24 mouse cellular contexts compared by ENCODE assay signal in genomic region chr13:12494750-12495149, GRCm38 (mm10). TPM values are rescaled to one million over a fixed set of nuclear protein-coding genes. Genes with fewer than 3 reads are reported as not detected.
"Had no signal": no experiment of that assay in that cellular context is flagged by ENCODE, and none has a peak within 500 bp of the region (broad histone marks: within the 10 kb centered on the region; RNA-seq: fewer than 3 reads in every experiment).

No protein-coding gene starts in this region.

- ATAC-seq: inflammation-experienced regulatory T-cells, adult 6 months; intestine, embryonic 16.5 days; liver, embryonic 12.5 days; midbrain, embryonic 13.5 days; midbrain, embryonic 16.5 days had no signal

- H3K27ac ChIP-seq: layer of hippocampus, adult 2 months; limb, embryonic 10.5 days; limb, embryonic 13.5 days; liver, embryonic 12.5 days; liver, embryonic 15.5 days; lung, embryonic 15.5 days; midbrain, embryonic 10.5 days; midbrain, embryonic 13.5 days; neural tube, embryonic 13.5 days had no signal

- H3K27me3 ChIP-seq: limb, embryonic 13.5 days; liver, embryonic 12.5 days; liver, embryonic 15.5 days; lung, embryonic 15.5 days; midbrain, embryonic 13.5 days; neural tube, embryonic 13.5 days had no signal

- H3K9me3 ChIP-seq: limb, embryonic 10.5 days; limb, embryonic 13.5 days; liver, embryonic 12.5 days; liver, embryonic 15.5 days; lung, embryonic 15.5 days; megakaryocyte, embryonic 14.5 days; midbrain, embryonic 10.5 days; midbrain, embryonic 13.5 days; neural tube, embryonic 13.5 days had no signal

- H3K4me1 ChIP-seq: limb, embryonic 10.5 days; limb, embryonic 13.5 days; liver, embryonic 12.5 days; liver, embryonic 15.5 days; lung, embryonic 15.5 days; megakaryocyte, embryonic 14.5 days; midbrain, embryonic 13.5 days; neural tube, embryonic 13.5 days had no signal

- H3K4me2 ChIP-seq: limb, embryonic 13.5 days; liver, embryonic 12.5 days; liver, embryonic 15.5 days; lung, embryonic 15.5 days; midbrain, embryonic 13.5 days; neural tube, embryonic 13.5 days had no signal

- H3K4me3 ChIP-seq: layer of hippocampus, adult 2 months; limb, embryonic 10.5 days; limb, embryonic 13.5 days; liver, embryonic 12.5 days; liver, embryonic 15.5 days; lung, embryonic 15.5 days; megakaryocyte, embryonic 14.5 days; midbrain, embryonic 10.5 days; midbrain, embryonic 13.5 days; myocyte; neural tube, embryonic 13.5 days had no signal

- H3K36me3 ChIP-seq: limb, embryonic 10.5 days; limb, embryonic 13.5 days; liver, embryonic 12.5 days; liver, embryonic 15.5 days; lung, embryonic 15.5 days; midbrain, embryonic 10.5 days; midbrain, embryonic 13.5 days; neural tube, embryonic 13.5 days had no signal

- H3K9ac ChIP-seq: limb, embryonic 13.5 days; liver, embryonic 12.5 days; liver, embryonic 15.5 days; lung, embryonic 15.5 days; midbrain, embryonic 13.5 days; neural tube, embryonic 13.5 days had no signal

- DNase-seq: layer of hippocampus, adult 9-11 months; liver; lung, adult 18-20 months; lung, postnatal 10 days; lung, postnatal 36 days; retina, postnatal 1 day; right cerebral cortex, postnatal 25 days; spleen, adult 18-20 months; thymus, adult 18-20 months; thymus, postnatal 36 days had no signal

RNA-seq across cellular contexts. Expression of gene Edaradd, which starts 25.5 kb away (rescaled TPM):
- polyA plus RNA-seq: myocyte had no signal
